ENCODE assay signal across 24 mouse cellular contexts in genomic region chr9:115209737-115210136, GRCm38 (mm10).
DNase-seq lines count a peak whose midpoint lies in the region; ATAC-seq and TF ChIP-seq lines count a peak whose summit lies in the region.
"Had no signal": no experiment of that assay in that cellular context is flagged by ENCODE, and none has a peak within 500 bp of the region (broad histone marks: within the 10 kb centered on the region; RNA-seq: fewer than 3 reads in every experiment).

No protein-coding gene starts in this region.

- no peak overlapping the region for H3K4me3 ChIP-seq in liver, embryonic 13.5 days (replicated peaks)
- H3K4me3 ChIP-seq in liver, postnatal 0 days (ENCODE audit: low read depth, low read length): no peak overlapping the region
- H3K4me3 ChIP-seq in hindbrain, embryonic 16.5 days (ENCODE audit: low read length): no peak overlapping the region
- H3K4me3 ChIP-seq: embryonic facial prominence, embryonic 13.5 days; forebrain, embryonic 10.5 days; gastrocnemius, adult 2 months; heart, embryonic 10.5 days; hindbrain, embryonic 13.5 days had no signal

- 23% methylated on average over 7 of the region's 7 CpGs for whole genome bisulfite sequencing in liver, embryonic 13.5 days (ENCODE audit: insufficient replicate concordance)
- WGBS in liver, postnatal 0 days (ENCODE audit: insufficient replicate concordance): 61% methylated on average over 7 of the region's 7 CpGs
- WGBS in hindbrain, embryonic 16.5 days: 93% methylated on average over 7 of the region's 7 CpGs

- no peaks in the 10 kb centered on the region for H3K36me3 ChIP-seq in liver, embryonic 13.5 days
- no peaks in the 10 kb centered on the region for H3K36me3 ChIP-seq in liver, postnatal 0 days (replicated peaks; ENCODE audit: insufficient read depth, low read length)
- no peaks in the 10 kb centered on the region for H3K36me3 ChIP-seq in hindbrain, embryonic 16.5 days (ENCODE audit: control insufficient read depth, insufficient read depth, low read length)
- H3K36me3 ChIP-seq: embryonic facial prominence, embryonic 13.5 days; forebrain, embryonic 10.5 days; hindbrain, embryonic 13.5 days had no signal

- TF ChIP-seq CTCF in liver, postnatal 0 days (IDR thresholded peaks at IDR 0.05; ENCODE audit: low read depth): no peak

- H3K27me3 ChIP-seq in liver, embryonic 13.5 days: no peaks in the 10 kb centered on the region
- H3K27me3 ChIP-seq in liver, postnatal 0 days (ENCODE audit: insufficient read depth, low read length): no peaks in the 10 kb centered on the region
- H3K27me3 ChIP-seq in hindbrain, embryonic 16.5 days (replicated peaks; ENCODE audit: control insufficient read depth, insufficient read depth, low read length): no peaks in the 10 kb centered on the region
- H3K27me3 ChIP-seq: CH12.LX; embryonic facial prominence, embryonic 13.5 days; hindbrain, embryonic 13.5 days; Patski had no signal

- H3K4me1 ChIP-seq in liver, embryonic 13.5 days (replicated peaks): peaks cover 44% of the 10 kb centered on the region
- H3K4me1 ChIP-seq in liver, postnatal 0 days (ENCODE audit: insufficient read depth): peaks cover 8% of the 10 kb centered on the region
- peaks cover 2% of the 10 kb centered on the region; the same call in 1 of the 2 replicates for H3K4me1 ChIP-seq in hindbrain, embryonic 16.5 days (ENCODE audit: control insufficient read depth, insufficient read depth, low read depth, low read length)

- H3K9me3 ChIP-seq in liver, embryonic 13.5 days (replicated peaks): no peaks in the 10 kb centered on the region; the same call in 1 of the 2 replicates
- H3K9me3 ChIP-seq in liver, postnatal 0 days (ENCODE audit: low read length): no peaks in the 10 kb centered on the region
- H3K9me3 ChIP-seq in hindbrain, embryonic 16.5 days (ENCODE audit: control insufficient read depth, low read length): peaks cover 2% of the 10 kb centered on the region; the same call in 1 of the 2 replicates
- H3K9me3 ChIP-seq: embryonic facial prominence, embryonic 13.5 days; forebrain, embryonic 10.5 days; heart, embryonic 10.5 days; hindbrain, embryonic 13.5 days had no signal

- no peak for TF ChIP-seq EP300 in liver, postnatal 0 days (IDR thresholded peaks at IDR 0.05; ENCODE audit: low read depth)

- ATAC-seq in erythroid progenitor cell, adult 5-6 weeks (replicated peaks; ENCODE audit: low FRiP score, poor library complexity, severe bottlenecking): 0 out of 2 replicates have a peak, but pooled peaks have one; percentile 44
- ATAC-seq in liver, embryonic 13.5 days (ENCODE audit: low read depth): peak; percentile 87
- ATAC-seq in liver, postnatal 0 days: peak; percentile 78
- no peak for ATAC-seq in hindbrain, embryonic 16.5 days
- no peak for ATAC-seq in granulocyte monocyte progenitor cell, adult 5-6 weeks (replicated peaks; ENCODE audit: poor library complexity, severe bottlenecking)
- ATAC-seq: activated CD4-positive, CD25-positive, alpha-beta regulatory T cell, adult 4 months; forebrain, embryonic 14.5 days; Patski had no signal

- no peak overlapping the region for H3K9ac ChIP-seq in liver, embryonic 13.5 days
- H3K9ac ChIP-seq in liver, postnatal 0 days (replicated peaks): no peak overlapping the region
- no peak overlapping the region for H3K9ac ChIP-seq in hindbrain, embryonic 16.5 days (ENCODE audit: low read depth, low read length)
- H3K9ac ChIP-seq: embryonic facial prominence, embryonic 13.5 days; hindbrain, embryonic 13.5 days had no signal

- peak; percentile 97 for DNase-seq in 416B (ENCODE audit: low read depth)
- DNase-seq in liver, embryonic 13.5 days: peak; percentile 31
- no peak for DNase-seq in liver, postnatal 0 days
- no peak for DNase-seq in adrenal gland, postnatal 10 days
- DNase-seq in left cerebral cortex, postnatal 25 days (ENCODE audit: low spot score in 2 of 2): no peak
- DNase-seq: adrenal gland, adult 2 months; adrenal gland, postnatal 36 days; cerebellum, adult 8-10 months; cerebellum, postnatal 14 days; gastrocnemius, adult 2 months; gastrocnemius, postnatal 25 days; heart, adult 18-20 months; heart, postnatal 10 days had no signal

- intact Hi-C loops in left cerebral cortex, postnatal 25 days (cut with DNase I): no loop called here

- no peak overlapping the region for H3K4me2 ChIP-seq in liver, embryonic 13.5 days
- no peak overlapping the region for H3K4me2 ChIP-seq in liver, postnatal 0 days (ENCODE audit: low read depth, low read length)
- no peak overlapping the region for H3K4me2 ChIP-seq in hindbrain, embryonic 16.5 days (ENCODE audit: low read length)
- H3K4me2 ChIP-seq: embryonic facial prominence, embryonic 13.5 days; hindbrain, embryonic 13.5 days had no signal

- peak overlapping the region; percentile 75 for H3K27ac ChIP-seq in liver, embryonic 13.5 days
- no peak overlapping the region for H3K27ac ChIP-seq in liver, postnatal 0 days (ENCODE audit: low read depth)
- H3K27ac ChIP-seq in hindbrain, embryonic 16.5 days (ENCODE audit: low read depth, low read length): no peak overlapping the region
- H3K27ac ChIP-seq: embryonic facial prominence, embryonic 13.5 days; forebrain, embryonic 10.5 days; gastrocnemius, adult 2 months; heart, embryonic 10.5 days had no signal

Comparison
In these comparisons a context has a peak if more than half of its experiments do, and no peak if none do; other contexts are left out.
1. DNase-seq: peak in 416B (single experiment) and liver, embryonic 13.5 days (single experiment); none in liver, postnatal 0 days (single experiment), adrenal gland, postnatal 10 days (single experiment) and left cerebral cortex, postnatal 25 days (0 of 2).
2. ATAC-seq: peak in erythroid progenitor cell, adult 5-6 weeks (single experiment), liver, embryonic 13.5 days (single experiment) and liver, postnatal 0 days (single experiment); none in hindbrain, embryonic 16.5 days (single experiment) and granulocyte monocyte progenitor cell, adult 5-6 weeks (single experiment).